In the genomic region with DNA sequence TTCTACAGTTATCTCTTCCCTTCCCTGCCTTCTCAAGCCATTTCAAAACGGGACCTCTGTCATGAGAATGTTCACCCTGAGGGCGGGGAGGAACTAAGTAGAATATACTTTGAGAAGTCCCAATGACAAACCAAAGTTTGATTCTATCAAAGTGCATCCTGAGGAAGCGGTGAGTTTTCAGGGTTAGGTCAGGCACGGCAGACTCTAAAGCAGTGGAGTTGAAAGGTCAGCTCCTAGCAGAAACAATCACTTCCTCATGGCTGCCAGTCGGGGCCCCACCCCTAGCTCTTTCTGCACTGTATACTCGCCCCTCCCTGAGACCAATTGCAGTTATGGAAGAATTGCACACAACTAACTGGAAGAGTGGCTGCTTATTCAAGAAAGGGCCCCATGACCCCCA, we compare ENCODE assay signal across 13 mouse cellular contexts. TPM values are rescaled to one million over a fixed set of nuclear protein-coding genes. Genes with fewer than 3 reads are reported as not detected.
A peak's percentile ranks its signal among the peaks of the same experiment; 100 is the strongest.
DNase-seq lines count a peak whose midpoint lies in the region; ATAC-seq and TF ChIP-seq lines count a peak whose summit lies in the region.
"Had no signal": no experiment of that assay in that cellular context is flagged by ENCODE, and none has a peak within 500 bp of the region (broad histone marks: within the 10 kb centered on the region; RNA-seq: fewer than 3 reads in every experiment).

No protein-coding gene starts in this region.

- H3K9ac ChIP-seq in intestine, postnatal 0 days (ENCODE audit: low read depth, low read length), result no peak overlapping the region
- no peak overlapping the region for H3K9ac ChIP-seq in neural tube, embryonic 15.5 days (replicated peaks)
- H3K9ac ChIP-seq in forebrain, embryonic 15.5 days (replicated peaks), result no peak overlapping the region
- H3K9ac ChIP-seq: liver, embryonic 13.5 days had no signal

- peak; percentile 24 for DNase-seq in A20 (ENCODE audit: low read depth, low spot score)
- DNase-seq in CD8-positive naive resting alpha-beta T cell, adult 2 months (ENCODE audit: low read depth in 2 of 2, low spot score in 2 of 2), result peak; percentile 10 to 20
- peak; percentile 34 for DNase-seq in splenic B cell, adult 2 months (ENCODE audit: low read depth, low spot score)
- no peak for DNase-seq in adrenal gland, postnatal 25 days
- DNase-seq: cerebellum, adult 8-10 months; gastrocnemius, adult 2 months; kidney, adult 2 months; liver, embryonic 13.5 days had no signal

- H3K36me3 ChIP-seq in intestine, postnatal 0 days (ENCODE audit: control insufficient read depth, insufficient read depth), result no peaks in the 10 kb centered on the region
- no peaks in the 10 kb centered on the region for H3K36me3 ChIP-seq in splenic B cell, adult 2 months (ENCODE audit: control insufficient read depth, insufficient read depth, low read length, poor library complexity, severe bottlenecking)
- no peaks in the 10 kb centered on the region for H3K36me3 ChIP-seq in neural tube, embryonic 15.5 days
- no peaks in the 10 kb centered on the region for H3K36me3 ChIP-seq in forebrain, embryonic 15.5 days
- H3K36me3 ChIP-seq: embryonic facial prominence, embryonic 10.5 days; liver, embryonic 13.5 days had no signal

- ATAC-seq in intestine, postnatal 0 days, result peak; percentile 75
- no peak for ATAC-seq in neural tube, embryonic 15.5 days (ENCODE audit: low FRiP score)
- ATAC-seq in forebrain, embryonic 15.5 days (replicated peaks), result no peak

- peak overlapping the region; percentile 33 for H3K4me2 ChIP-seq in intestine, postnatal 0 days (replicated peaks; ENCODE audit: low read depth)
- H3K4me2 ChIP-seq in neural tube, embryonic 15.5 days, result no peak overlapping the region
- no peak overlapping the region for H3K4me2 ChIP-seq in forebrain, embryonic 15.5 days (replicated peaks)
- H3K4me2 ChIP-seq: liver, embryonic 13.5 days had no signal

- H3K4me3 ChIP-seq in intestine, postnatal 0 days (ENCODE audit: low read depth, low read length), result no peak overlapping the region
- H3K4me3 ChIP-seq in neural tube, embryonic 15.5 days (replicated peaks), result no peak overlapping the region
- H3K4me3 ChIP-seq in forebrain, embryonic 15.5 days, result no peak overlapping the region
- H3K4me3 ChIP-seq: embryonic facial prominence, embryonic 10.5 days; gastrocnemius, adult 2 months; liver, embryonic 13.5 days had no signal

- no peaks in the 10 kb centered on the region for H3K9me3 ChIP-seq in intestine, postnatal 0 days (ENCODE audit: control insufficient read depth)
- H3K9me3 ChIP-seq in neural tube, embryonic 15.5 days (replicated peaks), result no peaks in the 10 kb centered on the region
- H3K9me3 ChIP-seq in forebrain, embryonic 15.5 days, result no peaks in the 10 kb centered on the region
- H3K9me3 ChIP-seq: embryonic facial prominence, embryonic 10.5 days; liver, embryonic 13.5 days had no signal

- TF ChIP-seq CTCF in intestine, postnatal 0 days (IDR thresholded peaks at IDR 0.05; ENCODE audit: low read depth), result no peak

- H3K27ac ChIP-seq in intestine, postnatal 0 days (ENCODE audit: low read depth, low read length), result no peak overlapping the region; the same call in 1 of the 2 replicates
- H3K27ac ChIP-seq in neural tube, embryonic 15.5 days (replicated peaks), result no peak overlapping the region
- no peak overlapping the region for H3K27ac ChIP-seq in forebrain, embryonic 15.5 days (replicated peaks)
- H3K27ac ChIP-seq: embryonic facial prominence, embryonic 10.5 days; gastrocnemius, adult 2 months; liver, embryonic 13.5 days had no signal

- 28% methylated on average over 6 of the region's 6 CpGs for WGBS in intestine, postnatal 0 days
- WGBS in neural tube, embryonic 15.5 days, result 72% methylated on average over 6 of the region's 6 CpGs
- 73% methylated on average over 6 of the region's 6 CpGs for WGBS in forebrain, embryonic 15.5 days

- H3K27me3 ChIP-seq in intestine, postnatal 0 days (replicated peaks; ENCODE audit: control insufficient read depth, insufficient read depth, low read length), result no peaks in the 10 kb centered on the region
- no peaks in the 10 kb centered on the region for H3K27me3 ChIP-seq in splenic B cell, adult 2 months (ENCODE audit: control insufficient read depth, insufficient read depth, low read length, poor library complexity, severe bottlenecking)
- no peaks in the 10 kb centered on the region for H3K27me3 ChIP-seq in neural tube, embryonic 15.5 days (replicated peaks)
- H3K27me3 ChIP-seq in forebrain, embryonic 15.5 days, result no peaks in the 10 kb centered on the region
- H3K27me3 ChIP-seq: liver, embryonic 13.5 days had no signal

- H3K4me1 ChIP-seq in intestine, postnatal 0 days (replicated peaks; ENCODE audit: control insufficient read depth, insufficient read depth, low read length), result peaks cover 4% of the 10 kb centered on the region; the same call in 1 of the 2 replicates
- no peaks in the 10 kb centered on the region for H3K4me1 ChIP-seq in neural tube, embryonic 15.5 days
- H3K4me1 ChIP-seq in forebrain, embryonic 15.5 days, result no peaks in the 10 kb centered on the region

RNA-seq across cellular contexts. Expression of a gene that starts 33.4 kb away (rescaled TPM):
- 5.9 and 7.3 TPM in 2 replicates for polyA plus RNA-seq in intestine, postnatal 0 days (2015; fragmentation: Nextera tagmentation; extraction: Ambion mirVana)
- polyA plus RNA-seq in neural tube, embryonic 15.5 days (2015; fragmentation: Nextera tagmentation; extraction: Ambion mirVana), result 0.81 and 2.1 TPM in 2 replicates
- polyA plus RNA-seq in forebrain, embryonic 15.5 days (2015; fragmentation: Nextera tagmentation; extraction: Ambion mirVana), result 3.6 and 6.4 TPM in 2 replicates
- 0.70 and 1.0 TPM in 2 replicates for total RNA-seq in adrenal gland, postnatal 25 days (2021)
- total RNA-seq: heart, postnatal 25 days had no signal
